Mouse (Mus musculus): ENCODE measurements around the gene Lrrc75b. TPM values are rescaled to one million over a fixed set of nuclear protein-coding genes. Genes with fewer than 3 reads are reported as not detected.

The Lrrc75b gene
- 1.2 and 2.3 TPM in 2 replicates for polyA plus RNA-seq (2012; rRNA removed; ENCODE audit: low replicate concordance)

DNA sequence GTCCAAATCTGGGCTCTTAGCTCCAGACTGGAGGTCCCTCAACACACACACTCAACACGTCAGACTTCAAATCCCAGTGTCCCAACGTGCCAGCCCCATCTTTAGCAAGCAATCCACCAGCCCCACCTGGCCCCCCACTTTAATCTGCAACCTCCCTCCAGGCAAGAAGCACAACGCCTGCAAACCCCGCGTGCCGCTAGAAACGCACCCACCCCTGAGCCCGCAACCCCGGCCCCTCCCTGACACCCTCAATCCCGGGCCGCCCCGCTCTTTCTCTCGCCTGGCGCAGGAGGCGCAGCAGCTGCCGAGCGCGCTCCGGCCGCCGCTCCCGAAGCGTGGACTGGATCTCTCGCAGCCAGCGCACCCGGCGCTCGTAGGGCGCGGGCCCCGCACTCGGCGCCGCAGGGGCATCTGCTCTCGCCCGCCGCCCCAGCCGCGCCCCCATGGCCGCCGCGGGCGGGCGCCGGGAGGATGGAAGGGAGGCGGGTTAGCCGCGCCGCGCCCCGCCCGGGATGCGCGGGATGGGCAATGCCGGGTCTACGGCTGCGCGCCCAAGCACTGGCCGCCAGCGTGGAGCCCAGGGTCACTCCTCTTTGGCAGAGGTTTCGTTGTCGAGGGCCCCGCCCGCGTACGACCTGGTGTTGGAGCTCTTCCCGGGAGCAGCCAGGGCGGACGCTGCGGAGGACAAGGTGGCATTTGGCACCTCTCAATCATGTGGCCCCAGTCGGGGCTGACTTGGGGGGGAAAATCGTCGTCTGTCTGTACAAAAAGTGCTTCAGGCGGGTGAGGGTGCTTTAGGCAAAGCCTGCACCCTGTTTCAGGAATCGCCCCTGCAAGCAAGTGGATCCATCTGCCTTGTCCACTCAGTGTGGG lies at the start of gene Lrrc75b:
TSS of gene Lrrc75b (minus strand) at position 655 of the 873 bp plus-strand sequence.

DNA sequence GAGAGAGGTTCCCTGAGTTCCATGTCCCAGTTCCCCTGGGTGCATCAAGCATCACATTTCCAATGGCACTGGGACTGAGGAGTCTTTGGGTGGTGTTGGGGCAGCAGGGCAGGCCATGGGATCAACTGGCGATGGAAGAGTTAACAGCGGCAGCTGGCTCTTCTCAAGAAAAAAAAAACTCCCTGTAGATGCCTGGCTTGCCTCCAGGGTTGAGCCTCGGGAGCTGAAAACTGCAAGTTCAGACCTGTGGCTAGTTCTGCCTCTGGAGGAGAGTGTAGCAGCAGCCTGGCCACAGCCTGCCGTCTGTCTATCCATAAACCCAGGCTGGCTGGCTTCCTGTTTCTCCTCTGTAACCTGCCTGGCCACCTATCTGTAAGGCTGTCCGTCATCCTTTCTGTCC lies 29.0 kb upstream of the Lrrc75b start, which contains the start of gene Ggt5:
TSS of gene Ggt5 (plus strand) at position 212 of the 400 bp plus-strand sequence.

DNA sequence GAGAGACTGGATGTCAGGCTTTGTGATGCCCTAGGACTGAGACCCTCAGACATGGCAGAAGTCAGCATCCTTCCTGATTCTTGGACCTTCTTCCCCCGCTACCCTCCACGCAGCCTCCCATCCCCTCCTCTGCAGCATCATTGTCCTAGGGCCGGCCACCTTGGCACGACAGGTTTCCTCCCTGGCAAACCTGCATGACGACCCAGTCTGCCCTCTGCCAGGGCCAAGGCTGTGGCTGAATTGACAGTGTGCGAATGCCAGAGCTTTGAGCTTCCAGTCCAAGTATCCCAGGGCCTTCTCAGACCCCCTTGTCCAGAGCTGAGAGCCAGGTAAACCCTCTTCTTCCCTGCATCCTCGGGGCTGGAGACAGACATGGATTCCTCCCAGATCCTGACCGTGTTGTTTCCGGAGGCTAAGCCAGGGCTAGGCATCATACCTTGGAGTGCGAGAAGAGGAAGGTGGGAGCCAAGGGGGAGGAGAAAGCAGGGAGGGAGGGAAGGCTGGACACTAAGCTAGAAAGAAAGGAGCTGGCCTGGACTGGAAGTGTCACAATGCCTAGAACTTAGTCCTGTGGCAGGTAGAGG lies 1.0 kb upstream of the Lrrc75b start, which contains the start of gene Ggt1:
TSS of gene Ggt1 (plus strand) at position 534 of the 584 bp plus-strand sequence.

DNA sequence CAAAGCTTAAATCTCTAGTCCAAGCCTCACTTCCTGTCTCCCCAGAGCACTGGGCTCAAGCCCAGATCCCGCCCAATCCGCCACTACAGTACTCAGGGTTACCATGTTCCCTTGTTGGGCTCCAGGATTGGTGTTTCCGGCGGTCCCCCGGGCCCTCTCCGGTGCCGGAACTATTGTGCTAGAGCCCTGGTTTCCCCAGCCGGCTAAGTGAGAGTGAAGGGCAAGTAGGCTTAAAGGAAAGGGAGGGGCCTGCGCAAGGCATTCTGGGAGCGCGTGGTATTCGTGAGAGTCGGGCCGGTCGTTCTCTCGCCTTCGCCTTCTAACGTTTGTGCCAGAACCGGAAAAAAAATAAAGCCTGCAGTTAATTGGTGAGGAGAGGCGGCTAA lies 42.4 kb downstream of the Lrrc75b start, which contains the start of gene Gucd1:
TSS of gene Gucd1 (minus strand) at position 215 of the 386 bp plus-strand sequence.

DNA sequence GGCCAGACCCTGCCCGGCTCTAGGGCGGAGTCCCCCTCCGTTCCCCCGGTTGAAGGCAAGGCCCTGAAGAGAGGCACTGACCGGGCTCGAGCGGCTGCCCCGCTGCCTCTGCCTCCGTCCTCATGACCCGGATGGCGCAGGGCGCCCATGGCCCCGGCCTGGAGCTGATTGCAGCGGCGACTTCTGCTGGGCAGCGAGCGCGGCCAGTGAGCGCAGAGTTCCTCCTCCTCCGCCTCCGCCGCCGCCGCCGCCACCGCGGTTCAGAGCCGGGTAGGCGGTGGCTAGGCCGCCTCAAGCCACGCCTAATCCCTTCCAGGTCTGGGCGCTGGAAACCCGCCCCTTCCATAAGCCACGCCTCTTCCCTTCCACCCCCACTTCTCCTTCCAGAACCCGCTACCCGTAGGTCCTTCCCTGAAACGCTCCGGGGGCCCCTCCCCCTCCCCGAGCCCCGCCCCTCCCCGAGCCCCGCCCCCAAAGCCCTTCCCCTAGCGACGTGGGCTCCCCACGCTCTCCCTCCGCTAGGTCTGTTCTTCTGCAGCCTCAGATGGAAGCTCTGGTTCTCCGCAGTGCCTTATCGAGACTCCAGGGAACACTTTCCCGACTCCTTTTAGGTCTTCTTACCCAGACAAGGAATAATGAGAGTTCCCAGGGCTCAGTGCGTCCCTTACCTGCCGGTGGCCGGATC lies 42.9 kb downstream of the Lrrc75b start, which contains the start of gene Snrpd3:
TSS of gene Snrpd3 (plus strand) at position 479 of the 685 bp plus-strand sequence.

Other genes with a start within 250 kb of the Lrrc75b start
- gene Adora2a, start 243.5 kb downstream of the Lrrc75b start, polyA plus RNA-seq (2012; rRNA removed; ENCODE audit: low replicate concordance): 6.0 and 7.1 TPM in 2 replicates
- 2.4 TPM in 2 replicates for gene Upb1, start 159.2 kb downstream of the Lrrc75b start, polyA plus RNA-seq (2012; rRNA removed; ENCODE audit: low replicate concordance)
- gene Snrpd3, start 42.8 kb downstream of the Lrrc75b start, polyA plus RNA-seq (2012; rRNA removed; ENCODE audit: low replicate concordance): 1.7 and 4.1 TPM in 2 replicates
- gene Gucd1, start 42.4 kb downstream of the Lrrc75b start, polyA plus RNA-seq (2012; rRNA removed; ENCODE audit: low replicate concordance): 150 and 217 TPM in 2 replicates
- 547 and 933 TPM in 2 replicates for gene Ggt1, start 1.3 kb upstream of the Lrrc75b start, polyA plus RNA-seq (2012; rRNA removed; ENCODE audit: low replicate concordance)
- gene Ggt5, start 29.0 kb upstream of the Lrrc75b start, polyA plus RNA-seq (2012; rRNA removed; ENCODE audit: low replicate concordance): 26.8 and 33.3 TPM in 2 replicates
- 13.4 and 185 TPM in 2 replicates for gene Susd2, start 83.7 kb upstream of the Lrrc75b start, polyA plus RNA-seq (2012; rRNA removed; ENCODE audit: low replicate concordance)
- 28.9 and 35.0 TPM in 2 replicates for gene Cabin1, start 204.0 kb upstream of the Lrrc75b start, polyA plus RNA-seq (2012; rRNA removed; ENCODE audit: low replicate concordance)
- gene Ddt, start 213.1 kb upstream of the Lrrc75b start, polyA plus RNA-seq (2012; rRNA removed; ENCODE audit: low replicate concordance): 72.5 and 123 TPM in 2 replicates
- 0.35 and 0.62 TPM in 2 replicates for gene Gm20441, start 220.6 kb upstream of the Lrrc75b start, polyA plus RNA-seq (2012; rRNA removed; ENCODE audit: low replicate concordance)
- gene Gstt3, start 221.1 kb upstream of the Lrrc75b start, polyA plus RNA-seq (2012; rRNA removed; ENCODE audit: low replicate concordance): 54.3 and 60.2 TPM in 2 replicates
- gene Gstt1, start 238.3 kb upstream of the Lrrc75b start, polyA plus RNA-seq (2012; rRNA removed; ENCODE audit: low replicate concordance): 155 and 255 TPM in 2 replicates

Measured in duodenum, adult 2 months (tissue).